In the genomic region with DNA sequence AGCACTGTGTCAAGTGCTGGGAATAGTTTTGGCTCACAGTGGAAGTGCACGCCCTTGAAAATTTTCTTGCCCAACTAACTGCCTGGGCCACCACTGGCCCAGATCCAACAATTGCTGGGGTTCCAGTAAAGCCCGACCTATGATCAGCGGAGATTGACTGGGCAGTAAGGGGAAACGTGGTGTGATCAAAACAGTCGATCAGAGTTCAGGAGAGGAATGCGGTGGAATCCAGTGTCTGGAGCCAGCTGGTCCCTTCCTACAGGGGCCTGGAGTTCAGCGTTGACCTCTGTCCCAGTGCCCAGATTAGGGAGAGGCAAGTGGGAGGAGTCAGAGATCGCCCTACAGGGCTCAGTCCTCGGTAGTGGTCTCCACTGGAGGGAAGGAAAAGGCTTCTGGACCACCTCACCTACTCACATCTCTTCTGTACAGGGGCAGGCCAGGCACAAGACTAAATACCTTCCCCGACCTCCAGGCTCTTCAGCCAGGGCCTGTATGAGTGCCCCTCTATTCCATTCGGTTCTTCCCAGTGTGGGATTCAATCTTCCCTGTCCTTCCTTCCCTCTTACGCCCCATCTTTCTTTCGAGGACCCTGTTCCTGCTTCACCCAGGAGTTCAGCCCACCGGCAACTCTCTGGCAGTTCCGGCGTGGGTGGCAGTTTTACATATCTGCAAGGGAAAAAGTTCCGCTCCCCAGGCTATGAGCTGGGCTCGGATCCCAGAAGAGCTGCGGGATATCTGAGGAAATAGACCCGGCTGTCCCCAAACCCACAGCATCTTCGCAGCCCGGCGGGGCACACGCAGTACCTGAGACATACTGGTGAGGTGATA, we compare ENCODE assay signal across 8 mouse cellular contexts. TPM values are rescaled to one million over a fixed set of nuclear protein-coding genes. Genes with fewer than 3 reads are reported as not detected.
DNase-seq lines count a peak whose midpoint lies in the region; ATAC-seq and TF ChIP-seq lines count a peak whose summit lies in the region.

No protein-coding gene starts in this region.

- peak; percentile 88 for DNase-seq in adrenal gland, adult 2 months
- DNase-seq in embryonic facial prominence, embryonic 11.5 days (ENCODE audit: low spot score), result peak; percentile 24
- DNase-seq in heart, embryonic 10.5 days (ENCODE audit: low spot score), result peak; percentile 78
- peak; percentile 92 for DNase-seq in kidney, adult 9 months
- peak; percentile 67 for DNase-seq in lung, adult 2 months
- DNase-seq in ovary, postnatal 36 days (ENCODE audit: low spot score), result peak; percentile 55
- no peak for DNase-seq in frontal cortex, postnatal 14 days (ENCODE audit: low spot score in 2 of 2)

- H3K9me3 ChIP-seq in E14TG2a.4 (ENCODE audit: low read length), result no peaks in the 10 kb centered on the region
- no peaks in the 10 kb centered on the region for H3K9me3 ChIP-seq in embryonic facial prominence, embryonic 11.5 days (replicated peaks; ENCODE audit: control insufficient read depth, low read length)
- H3K9me3 ChIP-seq in heart, embryonic 10.5 days, result no peaks in the 10 kb centered on the region

- peak overlapping the region; percentile 30 for H3K27ac ChIP-seq in embryonic facial prominence, embryonic 11.5 days (replicated peaks; ENCODE audit: low read depth, low read length)
- H3K27ac ChIP-seq in heart, embryonic 10.5 days, result peak overlapping the region; percentile 93

- H3K4me2 ChIP-seq in embryonic facial prominence, embryonic 11.5 days (ENCODE audit: low read depth, low read length), result peak overlapping the region; percentile 77

- no peak for TF ChIP-seq CTCF in E14TG2a.4 (conservative IDR thresholded peaks at IDR 0.05; ENCODE audit: low read length)
- TF ChIP-seq CTCF in lung, adult 2 months (IDR thresholded peaks at IDR 0.05; ENCODE audit: insufficient read depth, low read length), result no peak

- TF ChIP-seq POLR2A in lung, adult 2 months (IDR thresholded peaks at IDR 0.05; ENCODE audit: borderline replicate concordance, extremely low read depth, low read depth, low read length), result peak; percentile 11; the same call in 1 of the 2 replicates

- H3K36me3 ChIP-seq in E14TG2a.4 (ENCODE audit: insufficient read depth, low read length), result peaks cover 39% of the 10 kb centered on the region
- H3K36me3 ChIP-seq in embryonic facial prominence, embryonic 11.5 days (replicated peaks; ENCODE audit: control insufficient read depth, insufficient read depth, low read depth, low read length), result peaks cover 3% of the 10 kb centered on the region
- peaks cover 33% of the 10 kb centered on the region for H3K36me3 ChIP-seq in heart, embryonic 10.5 days

- H3K4me1 ChIP-seq in E14TG2a.4 (replicated peaks; ENCODE audit: low read depth, low read length), result peaks cover 57% of the 10 kb centered on the region
- H3K4me1 ChIP-seq in embryonic facial prominence, embryonic 11.5 days (ENCODE audit: control insufficient read depth, insufficient read depth, low read length), result peaks cover 2% of the 10 kb centered on the region; the same call in 1 of the 2 replicates
- peaks cover 33% of the 10 kb centered on the region for H3K4me1 ChIP-seq in heart, embryonic 10.5 days
- peaks cover 12% of the 10 kb centered on the region for H3K4me1 ChIP-seq in lung, adult 2 months (ENCODE audit: control insufficient read depth, insufficient read depth, low read length)

- peak; percentile 71 for ATAC-seq in embryonic facial prominence, embryonic 11.5 days (replicated peaks; ENCODE audit: insufficient number of reproducible peaks, low FRiP score, low TSS enrichment, low read depth)

- no peaks in the 10 kb centered on the region for H3K27me3 ChIP-seq in E14TG2a.4 (ENCODE audit: insufficient read depth, low read length)
- H3K27me3 ChIP-seq in embryonic facial prominence, embryonic 11.5 days (ENCODE audit: control insufficient read depth, insufficient read depth, low read length), result no peaks in the 10 kb centered on the region
- no peaks in the 10 kb centered on the region for H3K27me3 ChIP-seq in heart, embryonic 10.5 days (ENCODE audit: insufficient read depth, poor library complexity, severe bottlenecking)

- H3K9ac ChIP-seq in embryonic facial prominence, embryonic 11.5 days (replicated peaks; ENCODE audit: low read length), result peak overlapping the region; percentile 65

- WGBS in embryonic facial prominence, embryonic 11.5 days, result 4% methylated on average over 24 of the region's 24 CpGs
- 4% methylated on average over 24 of the region's 24 CpGs for WGBS in heart, embryonic 10.5 days
- WGBS in lung, adult 2 months, result 3% methylated on average over 24 of the region's 24 CpGs

- peak overlapping the region; percentile 87 for H3K4me3 ChIP-seq in E14TG2a.4 (replicated peaks; ENCODE audit: low read length)
- peak overlapping the region; percentile 43 for H3K4me3 ChIP-seq in embryonic facial prominence, embryonic 11.5 days (ENCODE audit: low read depth, low read length)
- H3K4me3 ChIP-seq in heart, embryonic 10.5 days, result peak overlapping the region; percentile 74
- peak overlapping the region; percentile 92 for H3K4me3 ChIP-seq in lung, adult 2 months (replicated peaks; ENCODE audit: extremely low read depth, low read depth, low read length)

RNA-seq across cellular contexts. Expression of a gene that starts 0.5 kb away (rescaled TPM):
- 1,000 to 10,000 TPM; 1,195 to 1,389 TPM for total RNA-seq in adrenal gland, adult 2 months (2021)
- 375 and 512 TPM in 2 replicates for polyA plus RNA-seq in adrenal gland, adult 2 months (2012; rRNA removed)
- polyA plus RNA-seq in embryonic facial prominence, embryonic 11.5 days (2014; fragmentation: Nextera tagmentation; extraction: Ambion mirVana), result 674 and 686 TPM in 2 replicates
- 647 and 658 TPM in 2 replicates for polyA plus RNA-seq in heart, embryonic 10.5 days (2016; fragmentation: Nextera tagmentation; extraction: Ambion mirVana)
- 193 and 281 TPM in 2 replicates for polyA plus RNA-seq in lung, adult 2 months (2012; rRNA removed)

RNA-seq across cellular contexts. Expression of a gene that starts 0.6 kb away (rescaled TPM):
- 10 to 100 TPM; 11.7 to 12.2 TPM for total RNA-seq in adrenal gland, adult 2 months (2021)
- polyA plus RNA-seq in adrenal gland, adult 2 months (2012; rRNA removed), result 0.59 and 0.68 TPM in 2 replicates
- polyA plus RNA-seq in embryonic facial prominence, embryonic 11.5 days (2014; fragmentation: Nextera tagmentation; extraction: Ambion mirVana), result 20.7 and 21.1 TPM in 2 replicates
- polyA plus RNA-seq in heart, embryonic 10.5 days (2016; fragmentation: Nextera tagmentation; extraction: Ambion mirVana), result 13.0 and 15.0 TPM in 2 replicates
- 1.5 and 1.7 TPM in 2 replicates for polyA plus RNA-seq in lung, adult 2 months (2012; rRNA removed)

RNA-seq across cellular contexts. Expression of a gene that starts 46.5 kb away (rescaled TPM):
- total RNA-seq in adrenal gland, adult 2 months (2021), result 10 to 100 TPM in 1 of 2 experiments, 1 to 10 TPM in 1; 9.8 to 22.6 TPM
- 22.4 and 32.9 TPM in 2 replicates for polyA plus RNA-seq in adrenal gland, adult 2 months (2012; rRNA removed)
- 6.1 and 8.9 TPM in 2 replicates for polyA plus RNA-seq in embryonic facial prominence, embryonic 11.5 days (2014; fragmentation: Nextera tagmentation; extraction: Ambion mirVana)
- polyA plus RNA-seq in heart, embryonic 10.5 days (2016; fragmentation: Nextera tagmentation; extraction: Ambion mirVana), result 17.5 and 22.5 TPM in 2 replicates
- polyA plus RNA-seq in lung, adult 2 months (2012; rRNA removed), result 78.9 and 80.0 TPM in 2 replicates

Comparison
In these comparisons a context has a peak if more than half of its experiments do, and no peak if none do; other contexts are left out.
1. DNase-seq: peak in adrenal gland, adult 2 months (single experiment), embryonic facial prominence, embryonic 11.5 days (single experiment), heart, embryonic 10.5 days (single experiment), kidney, adult 9 months (single experiment), lung, adult 2 months (single experiment) and ovary, postnatal 36 days (single experiment); none in frontal cortex, postnatal 14 days (0 of 2).
2. Peak in every context shown above with its lines, with median percentiles within 50 percentile points of each other: H3K4me3 ChIP-seq.